Mouse (Mus musculus) embryonic facial prominence, embryonic 13.5 days (tissue): Measurements from ENCODE around the gene Fkbp11. TPM values are rescaled to one million over a fixed set of nuclear protein-coding genes. Genes with fewer than 3 reads are reported as not detected.

Experiments
- ATAC-seq: fragments of 200-750 bp; cut with Nextera tagmentation; 2 replicates; pipeline ENCODE4 v1.8.0; 2017; ENCODE audit warnings: low read depth; ENCODE audit not compliant: insufficient number of reproducible peaks, insufficient read depth, low FRiP score, low TSS enrichment
- H3K27ac ChIP-seq: fragments of 300-500 bp; sonication (generic); 2 replicates; pipeline ENCODE4 v1.5.1; 2015; ENCODE audit warnings: moderate library complexity, mild to moderate bottlenecking, inconsistent platforms
- H3K27me3 ChIP-seq: fragments of 300-500 bp; sonication (generic); 2 replicates; pipeline ENCODE4 v1.6.1; 2015; ENCODE audit warnings: mild to moderate bottlenecking, inconsistent platforms
- H3K36me3 ChIP-seq: fragments of 300-500 bp; sonication (generic); 2 replicates; pipeline ENCODE4 v1.6.1; 2015; ENCODE audit warnings: mild to moderate bottlenecking, inconsistent platforms
- H3K4me1 ChIP-seq: fragments of 300-500 bp; sonication (generic); 2 replicates; pipeline ENCODE4 v1.6.1; 2015; ENCODE audit warnings: inconsistent platforms
- H3K4me2 ChIP-seq: fragments of 300-500 bp; sonication (generic); 2 replicates; pipeline ENCODE4 v1.6.1; 2015; ENCODE audit warnings: moderate library complexity, mild to moderate bottlenecking, inconsistent platforms
- H3K4me3 ChIP-seq: fragments of 300-500 bp; sonication (generic); 2 replicates; pipeline ENCODE4 v1.5.1; 2015; ENCODE audit warnings: mild to moderate bottlenecking, inconsistent platforms
- H3K9ac ChIP-seq: fragments of 300-500 bp; sonication (generic); 2 replicates; pipeline ENCODE4 v1.6.1; 2015; ENCODE audit warnings: mild to moderate bottlenecking, inconsistent platforms
- H3K9me3 ChIP-seq: fragments of 300-500 bp; sonication (generic); 2 replicates; pipeline ENCODE4 v1.6.1; 2016; ENCODE audit warnings: inconsistent platforms
- WGBS: fragments of 180-500 bp; shearing (Covaris S2); methylation state at CpG from one replicate; pipeline ENCODE4 v1.1.7; 2015; ENCODE audit warnings: mixed read lengths; 5-methylcytosine and 5-hydroxymethylcytosine counted together
- polyA plus RNA-seq: library from polyadenylated mRNA; unstranded; fragments of >200 nt; fragmentation: Nextera tagmentation; extraction: Ambion mirVana; gene quantifications from 2 replicates; pipeline ENCODE4 v1.2.1, GENCODE M21; 2015

Fkbp11 gene
- 40.9 and 48.3 TPM in 2 replicates for polyA plus RNA-seq

DNA sequence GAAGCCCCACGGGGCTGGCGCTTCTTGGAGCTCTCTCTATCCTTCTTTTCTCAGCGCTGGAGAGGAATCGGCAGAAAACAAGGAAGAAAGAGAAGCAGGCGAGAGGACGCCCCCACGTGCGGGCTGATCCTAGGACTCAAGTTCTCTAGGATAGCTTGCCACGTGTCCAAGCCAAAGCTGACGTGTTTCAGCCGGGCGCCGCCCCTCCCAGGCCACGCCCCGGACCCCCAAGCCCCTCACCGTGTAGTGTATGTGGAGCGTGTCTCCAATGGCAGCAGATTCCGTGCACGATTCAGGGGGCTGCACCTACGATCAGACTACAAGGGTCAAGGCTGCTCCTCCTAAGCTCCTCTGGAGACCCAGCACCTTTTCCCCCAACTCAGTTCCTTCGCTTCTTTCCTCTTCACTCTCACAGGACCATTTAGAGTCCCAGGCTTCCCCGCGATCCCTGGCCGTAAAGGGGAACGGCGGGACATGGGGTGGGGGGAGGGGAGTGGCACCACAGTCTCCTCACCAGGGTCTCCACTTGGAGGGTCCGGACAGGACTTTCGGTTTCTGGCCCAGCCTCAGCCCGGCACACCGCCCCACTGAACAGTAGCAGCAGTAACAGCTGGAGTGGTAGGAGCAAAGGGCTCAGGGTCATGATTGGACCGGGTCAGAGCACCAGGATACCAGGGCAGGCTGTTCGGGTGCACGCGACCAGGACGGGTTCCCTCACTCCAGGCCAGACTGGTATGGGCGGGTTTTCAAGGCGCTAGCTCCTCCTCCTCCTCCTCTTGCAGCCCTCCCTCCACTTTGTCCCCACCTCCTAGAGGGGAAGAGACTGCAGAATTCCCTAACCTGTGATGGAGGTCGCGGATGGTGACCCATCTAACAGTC is at the start of gene Fkbp11:
Fkbp11 (minus strand) TSS at position 756 of the 879 bp plus-strand sequence.
- Histone ChIP-seq H3K9me3 (no peaks in the 10 kb centered on the region), H3K4me3 (peak within 1 kb of the TSS; percentile 63), H3K9ac (peak within 1 kb of the TSS; percentile 75), H3K4me2 (peak within 1 kb of the TSS; percentile 94), H3K27me3 (peaks cover 5% of the 10 kb centered on the region; the same call in 1 of the 2 replicates), H3K4me1 (peaks cover 40% of the 10 kb centered on the region), H3K36me3 (no peaks in the 10 kb centered on the region), H3K27ac (peak within 1 kb of the TSS; percentile 44; the same call in 1 of the 2 replicates)
- WGBS = under 1% methylated on average over 39 of the region's 39 CpGs
- ATAC-seq = peak; percentile 73

DNA sequence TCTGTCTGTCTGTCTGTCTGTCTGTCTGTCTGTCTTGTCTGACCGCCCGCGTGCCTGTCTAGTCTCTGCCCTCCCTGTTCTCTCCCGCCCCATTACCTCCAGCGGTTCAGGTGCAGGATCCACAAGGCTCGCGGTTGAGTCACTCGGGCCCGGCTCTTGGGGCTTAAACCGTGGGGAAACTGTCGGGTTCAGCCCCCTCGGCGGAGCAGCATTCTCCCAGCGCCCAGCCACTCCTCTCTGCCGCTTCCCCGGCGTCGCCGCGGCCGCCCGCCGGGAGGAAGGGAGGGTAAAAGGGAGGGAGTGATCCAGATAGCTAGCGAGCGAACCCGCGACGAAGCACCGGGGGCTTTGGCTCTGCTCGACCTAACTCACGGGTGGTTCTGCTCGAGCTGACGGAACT is 49.8 kb upstream of the Fkbp11 start, which contains the start of gene Wnt10b:
Wnt10b (minus strand) TSS at position 389 of the 400 bp plus-strand sequence.
- ATAC-seq = no peak
- WGBS = under 1% methylated on average over 33 of the region's 33 CpGs
- Histone ChIP-seq H3K36me3 (no peaks in the 10 kb centered on the region), H3K27ac (peak within 1 kb of the TSS; percentile 36; the same call in 1 of the 2 replicates), H3K9ac (peak within 1 kb of the TSS; percentile 61), H3K4me3 (peak within 1 kb of the TSS; percentile 40), H3K4me1 (peaks cover 53% of the 10 kb centered on the region), H3K9me3 (no peaks in the 10 kb centered on the region), H3K4me2 (peak within 1 kb of the TSS; percentile 56), H3K27me3 (peaks cover 99% of the 10 kb centered on the region)

DNA sequence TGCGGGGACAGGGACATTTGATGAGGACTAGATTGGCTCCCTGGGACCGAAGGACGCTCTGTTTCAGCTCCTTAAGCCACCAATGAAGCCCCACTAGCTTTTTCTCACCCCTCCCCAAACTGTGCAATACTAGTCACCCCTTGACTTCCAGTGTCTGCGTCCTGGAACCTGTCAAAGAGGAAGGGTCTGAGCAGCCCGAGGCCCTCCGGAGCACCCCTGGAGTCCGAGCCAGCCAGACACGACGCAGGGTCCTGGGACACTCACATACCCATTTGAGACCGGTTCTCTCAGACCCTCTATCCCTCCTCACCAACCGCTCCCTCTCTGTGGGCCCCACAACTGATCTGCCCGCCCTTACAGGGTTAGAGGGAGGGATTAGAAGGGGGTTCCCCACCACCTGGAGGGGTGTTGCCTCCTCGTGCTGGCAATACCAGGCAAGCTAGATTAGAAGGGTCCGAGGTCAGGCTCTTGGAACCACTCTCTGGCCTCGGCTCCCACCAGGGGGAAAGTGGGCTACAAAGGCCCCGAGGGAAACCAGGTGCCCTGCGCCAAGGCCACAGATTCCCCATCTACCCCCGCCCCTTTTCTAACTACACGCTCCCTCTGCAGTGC is 49.1 kb upstream of the Fkbp11 start:
- under 1% methylated on average over 19 of the region's 19 CpGs for WGBS
- H3K4me2 ChIP-seq = peak overlapping the region; percentile 56

DNA sequence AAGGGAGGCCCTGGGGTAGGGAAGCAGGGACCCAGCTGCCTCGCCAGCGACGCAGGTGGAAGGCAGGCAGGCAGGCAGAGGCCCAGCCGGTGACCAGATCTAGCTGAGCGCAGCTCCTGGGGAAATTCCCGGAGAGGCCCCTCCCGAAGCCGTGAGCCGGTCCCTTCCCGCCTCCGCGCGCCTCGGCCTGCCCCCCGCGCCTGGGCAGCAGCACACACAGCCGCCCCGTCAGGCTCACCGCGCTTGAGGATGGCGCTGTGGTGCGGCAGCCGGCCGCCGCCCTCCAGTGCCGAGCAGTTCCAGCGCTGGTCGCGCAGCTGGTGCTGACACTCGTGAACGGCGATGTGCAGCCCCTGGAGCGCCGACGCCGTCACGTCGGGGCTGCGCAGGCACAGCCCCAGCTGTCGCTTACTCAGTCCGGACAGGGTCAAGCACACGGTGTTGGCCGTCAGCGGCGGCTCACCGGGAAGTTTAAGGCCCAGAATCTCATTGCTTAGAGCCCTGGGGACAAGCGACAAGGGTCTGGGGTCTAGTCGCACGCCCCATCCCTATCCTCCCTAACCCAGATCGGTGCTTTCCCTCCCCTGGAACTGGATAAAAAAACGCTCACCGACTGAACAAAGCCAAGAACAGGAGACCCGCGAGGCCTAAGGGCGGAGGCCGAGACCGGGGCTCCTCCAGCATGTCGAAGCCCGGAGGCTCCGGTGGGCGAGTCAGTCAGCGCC is 48.4 kb upstream of the Fkbp11 start:
- Histone ChIP-seq H3K4me2 (peak overlapping the region; percentile 56), H3K4me1 (peaks cover 63% of the 10 kb centered on the region), H3K9me3 (no peaks in the 10 kb centered on the region), H3K27me3 (peaks cover 100% of the 10 kb centered on the region), H3K36me3 (no peaks in the 10 kb centered on the region), H3K27ac (peak overlapping the region; percentile 36), H3K4me3 (peak overlapping the region; percentile 40), H3K9ac (peak overlapping the region; percentile 59)
- WGBS = under 1% methylated on average over 62 of the region's 62 CpGs
- no peak for ATAC-seq

More for the DNA sequence above, 49.1 kb upstream of the Fkbp11 start:
- peak overlapping the region; percentile 36; the same call in 1 of the 2 replicates for H3K27ac ChIP-seq
- H3K4me3 ChIP-seq = peak overlapping the region; percentile 40
- peak overlapping the region; percentile 61 for H3K9ac ChIP-seq
- peaks cover 100% of the 10 kb centered on the region for H3K27me3 ChIP-seq
- no peaks in the 10 kb centered on the region for H3K9me3 ChIP-seq
- H3K36me3 ChIP-seq = no peaks in the 10 kb centered on the region
- H3K4me1 ChIP-seq = peaks cover 59% of the 10 kb centered on the region
- no peak for ATAC-seq

DNA sequence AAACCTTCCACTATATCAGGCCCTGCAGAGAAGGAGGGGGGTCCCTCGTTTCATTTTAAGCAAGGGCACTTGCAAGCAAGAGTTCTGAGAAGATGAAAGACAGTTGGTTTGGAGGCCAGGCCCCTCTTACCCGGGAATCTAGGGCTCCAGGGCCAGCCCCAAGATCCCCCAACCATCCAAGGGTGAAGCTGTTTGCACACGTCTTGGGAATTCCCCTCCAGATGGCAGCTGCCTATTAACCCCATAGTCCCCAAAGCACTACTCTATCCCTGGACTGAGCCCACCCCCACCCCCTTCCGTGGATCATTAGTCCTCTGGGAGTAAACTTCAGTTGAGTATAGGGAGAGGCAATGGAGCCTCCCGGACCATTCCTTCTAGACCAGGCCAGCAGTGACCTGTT is 47.5 kb upstream of the Fkbp11 start:
- WGBS = 3% methylated on average over 5 of the region's 5 CpGs
- Histone ChIP-seq H3K27me3 (peaks cover 99% of the 10 kb centered on the region), H3K4me1 (peaks cover 58% of the 10 kb centered on the region), H3K27ac (peak overlapping the region; percentile 16; the same call in 1 of the 2 replicates), H3K36me3 (no peaks in the 10 kb centered on the region), H3K4me3 (peak overlapping the region; percentile 40), H3K9me3 (no peaks in the 10 kb centered on the region), H3K9ac (no peak overlapping the region), H3K4me2 (peak overlapping the region; percentile 56)
- ATAC-seq = 0 out of 2 replicates have a peak, but pooled peaks have one; percentile 1

DNA sequence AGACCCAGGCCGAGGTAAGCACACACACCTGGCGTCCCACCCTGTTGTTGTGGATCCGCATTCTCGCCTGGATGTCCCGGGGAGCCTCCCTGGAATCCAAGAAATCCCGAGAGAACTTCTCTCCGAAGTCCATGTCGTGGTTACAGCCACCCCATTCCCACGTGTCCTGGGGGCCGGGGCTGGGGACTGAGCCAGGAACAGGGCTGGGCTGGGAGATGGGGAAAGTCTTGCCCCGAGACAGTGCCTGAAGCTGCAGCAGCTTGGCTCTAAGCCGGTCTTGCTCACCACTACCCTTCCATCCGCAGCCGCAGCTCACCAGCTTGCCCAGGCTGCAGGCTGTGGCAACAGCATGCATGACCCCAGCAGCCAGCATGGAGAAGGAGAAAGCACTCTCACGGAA is 46.1 kb upstream of the Fkbp11 start:
- 9% methylated on average over 15 of the region's 15 CpGs for WGBS
- no peak overlapping the region for H3K9ac ChIP-seq
- H3K4me2 ChIP-seq = peak overlapping the region; percentile 5; the same call in 1 of the 2 replicates
- H3K4me1 ChIP-seq = peaks cover 52% of the 10 kb centered on the region
- H3K27ac ChIP-seq = no peak overlapping the region
- no peak for ATAC-seq
- H3K4me3 ChIP-seq = peak overlapping the region; percentile 2; the same call in 1 of the 2 replicates
- H3K9me3 ChIP-seq = no peaks in the 10 kb centered on the region
- H3K27me3 ChIP-seq = peaks cover 99% of the 10 kb centered on the region
- no peaks in the 10 kb centered on the region for H3K36me3 ChIP-seq

DNA sequence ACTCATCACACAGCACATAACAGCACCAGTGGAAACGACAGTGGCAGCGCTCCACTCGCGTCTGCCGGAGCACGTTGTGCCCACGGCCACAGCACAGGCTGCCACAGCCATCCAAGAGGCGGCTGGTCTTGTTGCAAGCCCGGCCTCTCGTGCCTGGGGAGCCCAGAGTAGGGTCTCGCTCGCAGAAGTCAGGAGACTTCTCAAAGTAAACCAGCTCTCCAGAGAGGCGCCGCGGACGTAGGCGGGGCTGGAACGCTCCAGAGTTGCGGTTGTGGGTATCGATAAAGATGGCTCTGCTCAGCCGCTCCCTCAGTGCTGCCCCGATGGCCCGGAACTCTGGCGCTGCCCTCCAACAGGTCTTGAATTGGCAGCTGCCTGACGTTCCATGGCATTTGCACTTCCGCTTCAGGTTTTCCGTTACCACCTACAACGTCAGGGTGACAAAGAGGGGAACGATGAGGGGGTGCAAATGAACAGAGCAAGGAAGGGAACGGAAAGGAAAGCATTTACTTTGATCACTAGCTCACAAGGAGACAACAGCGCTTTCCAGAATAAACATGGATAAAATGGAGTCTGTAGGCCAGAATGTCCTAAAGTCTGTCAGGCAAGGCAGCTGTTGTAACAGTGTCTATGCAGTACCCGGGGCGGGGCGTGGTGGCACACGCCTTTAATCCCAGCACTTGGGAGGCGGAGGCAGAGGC is 44.7 kb upstream of the Fkbp11 start:
- H3K36me3 ChIP-seq = no peaks in the 10 kb centered on the region
- H3K27me3 ChIP-seq = peaks cover 89% of the 10 kb centered on the region
- peaks cover 41% of the 10 kb centered on the region for H3K4me1 ChIP-seq
- H3K4me3 ChIP-seq = peak overlapping the region; percentile 36
- H3K9ac ChIP-seq = peak overlapping the region; percentile 59
- H3K27ac ChIP-seq = no peak overlapping the region; the same call in 1 of the 2 replicates
- peak overlapping the region; percentile 63 for H3K4me2 ChIP-seq
- ATAC-seq = no peak
- H3K9me3 ChIP-seq = no peaks in the 10 kb centered on the region
- 4% methylated on average over 36 of the region's 36 CpGs for WGBS

DNA sequence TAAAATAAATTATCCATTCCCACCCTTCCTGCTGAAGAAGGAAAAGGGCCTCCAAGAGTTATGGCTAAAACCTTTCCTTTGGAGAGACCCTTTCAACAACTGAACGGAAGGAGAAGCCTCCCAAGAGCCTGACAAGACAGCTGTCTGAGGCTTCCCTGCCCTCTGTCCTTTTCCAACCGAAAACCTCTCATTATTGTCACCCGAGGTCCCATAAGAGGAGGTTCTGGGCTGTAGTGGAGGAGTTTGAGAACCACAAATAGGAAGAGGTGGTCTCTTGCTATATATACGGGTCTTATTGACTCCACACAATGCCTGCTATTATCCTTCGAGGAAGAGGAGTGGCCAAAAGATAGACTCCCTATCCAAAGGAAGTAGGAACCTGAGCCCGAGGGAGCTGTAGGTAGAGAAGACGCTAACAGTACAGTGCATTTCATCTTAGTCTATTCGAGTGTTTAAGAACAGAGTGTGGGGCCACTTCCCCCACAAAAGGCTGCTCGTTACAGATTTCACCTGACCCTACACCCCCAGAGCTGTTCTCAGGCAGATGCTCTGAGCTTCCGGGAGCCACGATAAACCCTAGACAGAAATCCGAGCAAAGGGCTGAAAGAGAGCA is 43.9 kb upstream of the Fkbp11 start:
- no peaks in the 10 kb centered on the region for H3K9me3 ChIP-seq
- no peak for ATAC-seq
- H3K27ac ChIP-seq = no peak overlapping the region
- WGBS = 6% methylated on average over 12 of the region's 12 CpGs
- H3K4me1 ChIP-seq = peaks cover 34% of the 10 kb centered on the region
- H3K4me2 ChIP-seq = peak overlapping the region; percentile 63
- no peaks in the 10 kb centered on the region for H3K36me3 ChIP-seq
- peak overlapping the region; percentile 36 for H3K4me3 ChIP-seq
- H3K27me3 ChIP-seq = peaks cover 82% of the 10 kb centered on the region
- H3K9ac ChIP-seq = no peak overlapping the region; the same call in 1 of the 2 replicates

DNA sequence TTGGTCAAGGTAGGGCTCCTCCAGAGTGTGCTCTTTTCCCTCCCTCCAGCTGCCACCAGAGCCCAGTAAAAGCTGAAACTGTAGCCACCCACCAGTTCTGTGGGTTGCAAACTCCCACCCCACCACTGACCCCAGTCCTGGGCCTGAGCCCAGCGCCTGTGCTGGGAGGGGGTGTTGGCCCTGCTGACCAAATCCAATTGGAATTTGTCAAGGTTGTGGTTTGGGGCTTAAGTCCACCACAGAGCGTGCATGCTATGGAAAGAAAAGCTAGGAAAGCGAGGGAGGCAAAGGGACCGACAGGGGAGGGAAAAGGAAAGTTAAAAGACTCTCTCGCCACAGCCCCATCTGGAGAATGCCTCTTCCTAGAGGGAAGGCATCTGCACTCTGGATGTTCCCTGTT is 40.3 kb upstream of the Fkbp11 start:
- Histone ChIP-seq H3K9ac (no peak overlapping the region), H3K4me1 (peaks cover 20% of the 10 kb centered on the region), H3K9me3 (no peaks in the 10 kb centered on the region), H3K4me2 (no peak overlapping the region), H3K36me3 (no peaks in the 10 kb centered on the region), H3K27ac (no peak overlapping the region), H3K4me3 (no peak overlapping the region), H3K27me3 (peaks cover 62% of the 10 kb centered on the region)
- 22% methylated on average over 5 of the region's 5 CpGs for WGBS
- ATAC-seq = no peak

DNA sequence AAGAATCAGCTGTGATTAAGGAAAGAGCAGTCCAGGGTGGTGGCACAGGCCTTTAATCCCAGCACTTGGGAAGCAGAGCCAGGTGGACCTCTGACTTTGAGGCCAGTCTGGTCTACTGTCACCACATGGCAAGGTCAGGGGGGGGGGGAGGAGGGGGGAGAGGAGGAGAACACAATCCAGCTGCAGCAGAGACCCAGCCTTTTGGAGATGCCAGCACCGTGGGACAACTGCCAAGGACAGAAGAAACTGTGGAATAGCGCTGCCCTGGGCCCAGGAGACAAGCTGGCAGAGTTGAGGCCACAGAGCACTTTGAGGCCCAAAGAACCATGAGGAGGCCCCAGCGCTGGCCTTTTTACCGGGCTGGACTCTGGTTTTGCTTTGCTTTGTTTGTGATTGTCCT is 37.9 kb upstream of the Fkbp11 start:
- WGBS = 65% methylated on average over 4 of the region's 4 CpGs
- H3K27me3 ChIP-seq = peaks cover 39% of the 10 kb centered on the region

More for the DNA sequence above, 37.9 kb upstream of the Fkbp11 start:
- Histone ChIP-seq H3K4me2 (no peak overlapping the region), H3K4me1 (peaks cover 20% of the 10 kb centered on the region), H3K4me3 (no peak overlapping the region), H3K36me3 (no peaks in the 10 kb centered on the region), H3K27ac (no peak overlapping the region), H3K9ac (no peak overlapping the region), H3K9me3 (no peaks in the 10 kb centered on the region)
- no peak for ATAC-seq
